In genomic region chr2:66177017-66177416, GRCm38 (mm10) we compare ENCODE assay signal across 18 mouse cellular contexts. TPM values are rescaled to one million over a fixed set of nuclear protein-coding genes. Genes with fewer than 3 reads are reported as not detected.
DNase-seq lines count a peak whose midpoint lies in the region; ATAC-seq and TF ChIP-seq lines count a peak whose summit lies in the region.
"Had no signal": no experiment of that assay in that cellular context is flagged by ENCODE, and none has a peak within 500 bp of the region (broad histone marks: within the 10 kb centered on the region; RNA-seq: fewer than 3 reads in every experiment).

No protein-coding gene starts in this region.

- H3K36me3 ChIP-seq in hindbrain, embryonic 12.5 days, result no peaks in the 10 kb centered on the region
- no peaks in the 10 kb centered on the region for H3K36me3 ChIP-seq in midbrain, embryonic 15.5 days (replicated peaks)
- no peaks in the 10 kb centered on the region for H3K36me3 ChIP-seq in liver, embryonic 12.5 days
- H3K36me3 ChIP-seq: embryonic facial prominence, embryonic 15.5 days; heart, embryonic 15.5 days; limb, embryonic 12.5 days; stomach, embryonic 15.5 days had no signal

- no peak for ATAC-seq in cerebellum, adult (ENCODE audit: insufficient number of reproducible peaks, low FRiP score, low TSS enrichment)
- no peak for ATAC-seq in hindbrain, embryonic 12.5 days (ENCODE audit: low FRiP score)
- no peak for ATAC-seq in midbrain, embryonic 15.5 days (replicated peaks)
- ATAC-seq in liver, embryonic 12.5 days, result no peak
- ATAC-seq: liver, postnatal 0 days; Patski had no signal

- no peaks in the 10 kb centered on the region for H3K9me3 ChIP-seq in hindbrain, embryonic 12.5 days (replicated peaks)
- H3K9me3 ChIP-seq in midbrain, embryonic 15.5 days, result no peaks in the 10 kb centered on the region
- H3K9me3 ChIP-seq in liver, embryonic 12.5 days (replicated peaks), result no peaks in the 10 kb centered on the region
- H3K9me3 ChIP-seq: embryonic facial prominence, embryonic 15.5 days; heart, embryonic 15.5 days; limb, embryonic 12.5 days; stomach, embryonic 15.5 days had no signal

- no peak for TF ChIP-seq CTCF in brain, embryonic 14.5 days (IDR thresholded peaks at IDR 0.05; ENCODE audit: borderline replicate concordance, extremely low read depth, insufficient read depth, insufficient read length)

- 59% methylated on average over 7 of the region's 7 CpGs for WGBS in hindbrain, embryonic 12.5 days
- WGBS in midbrain, embryonic 15.5 days, result 68% methylated on average over 7 of the region's 7 CpGs
- 76% methylated on average over 7 of the region's 7 CpGs for WGBS in liver, embryonic 12.5 days (ENCODE audit: insufficient replicate concordance)

- H3K4me2 ChIP-seq in hindbrain, embryonic 12.5 days (replicated peaks), result no peak overlapping the region
- H3K4me2 ChIP-seq in midbrain, embryonic 15.5 days, result no peak overlapping the region
- H3K4me2 ChIP-seq in liver, embryonic 12.5 days, result no peak overlapping the region
- H3K4me2 ChIP-seq: embryonic facial prominence, embryonic 15.5 days; heart, embryonic 15.5 days; limb, embryonic 12.5 days; stomach, embryonic 15.5 days had no signal

- no peaks in the 10 kb centered on the region for H3K27me3 ChIP-seq in hindbrain, embryonic 12.5 days
- no peaks in the 10 kb centered on the region for H3K27me3 ChIP-seq in midbrain, embryonic 15.5 days (replicated peaks)
- H3K27me3 ChIP-seq in liver, embryonic 12.5 days (replicated peaks), result no peaks in the 10 kb centered on the region
- H3K27me3 ChIP-seq: embryonic facial prominence, embryonic 15.5 days; heart, embryonic 15.5 days; limb, embryonic 12.5 days; Patski; stomach, embryonic 15.5 days had no signal

- H3K9ac ChIP-seq in hindbrain, embryonic 12.5 days, result no peak overlapping the region
- H3K9ac ChIP-seq in midbrain, embryonic 15.5 days, result no peak overlapping the region
- no peak overlapping the region for H3K9ac ChIP-seq in liver, embryonic 12.5 days
- H3K9ac ChIP-seq: embryonic facial prominence, embryonic 15.5 days; heart, embryonic 15.5 days; limb, embryonic 12.5 days; liver, postnatal 0 days; stomach, embryonic 15.5 days had no signal

- H3K4me1 ChIP-seq in hindbrain, embryonic 12.5 days, result peaks cover 29% of the 10 kb centered on the region
- H3K4me1 ChIP-seq in midbrain, embryonic 15.5 days, result peaks cover 33% of the 10 kb centered on the region
- no peaks in the 10 kb centered on the region for H3K4me1 ChIP-seq in liver, embryonic 12.5 days
- H3K4me1 ChIP-seq: heart, embryonic 15.5 days; stomach, embryonic 15.5 days had no signal

- H3K27ac ChIP-seq in hindbrain, embryonic 12.5 days, result peak overlapping the region; percentile 35; the same call in 1 of the 2 replicates
- H3K27ac ChIP-seq in midbrain, embryonic 15.5 days, result peak overlapping the region; percentile 87
- H3K27ac ChIP-seq in liver, embryonic 12.5 days, result no peak overlapping the region
- H3K27ac ChIP-seq: embryonic facial prominence, embryonic 15.5 days; heart, embryonic 15.5 days; kidney, postnatal 0 days; limb, embryonic 12.5 days; stomach, embryonic 15.5 days had no signal

- TF ChIP-seq POLR2A in brain, embryonic 14.5 days (IDR thresholded peaks at IDR 0.05; ENCODE audit: borderline replicate concordance, extremely low read depth, insufficient read depth, insufficient read length, poor library complexity, severe bottlenecking), result no peak

- H3K4me3 ChIP-seq in hindbrain, embryonic 12.5 days, result no peak overlapping the region
- no peak overlapping the region for H3K4me3 ChIP-seq in midbrain, embryonic 15.5 days
- no peak overlapping the region for H3K4me3 ChIP-seq in liver, embryonic 12.5 days
- H3K4me3 ChIP-seq: embryonic facial prominence, embryonic 15.5 days; heart, embryonic 15.5 days; limb, embryonic 12.5 days; myocyte; stomach, embryonic 15.5 days had no signal

- DNase-seq in cerebellum, postnatal 14 days, result peak; percentile 31 to 69
- DNase-seq in brain, embryonic 14.5 days (ENCODE audit: low read depth), result peak; percentile 29
- DNase-seq in adrenal gland, adult 8-10 months, result no peak
- no peak for DNase-seq in retina, embryonic 14.5 days (ENCODE audit: low spot score)
- DNase-seq: adrenal gland, adult 2 months; liver, postnatal 0 days; thymus, postnatal 36 days had no signal

RNA-seq across cellular contexts. Expression of gene Galnt3, which starts 52.2 kb away (rescaled TPM):
- polyA plus RNA-seq in brain, embryonic 14.5 days (2012; rRNA removed), result 1.2 and 1.4 TPM in 2 replicates
- 2.8 and 3.5 TPM in 2 replicates for polyA plus RNA-seq in hindbrain, embryonic 12.5 days (2016; fragmentation: Nextera tagmentation; extraction: Ambion mirVana)
- 1.6 and 2.0 TPM in 2 replicates for polyA plus RNA-seq in midbrain, embryonic 15.5 days (2015; fragmentation: Nextera tagmentation; extraction: Ambion mirVana)
- total RNA-seq in adrenal gland, adult 8-10 months (2022), result 1 to 10 TPM; 1.3 to 3.5 (median 2.5) TPM
- polyA plus RNA-seq in liver, embryonic 12.5 days (2016; fragmentation: Nextera tagmentation; extraction: Ambion mirVana), result 0.38 and 0.39 TPM in 2 replicates

Comparison
In these comparisons a context has a peak if more than half of its experiments do, and no peak if none do; other contexts are left out.
1. DNase-seq: peak in cerebellum, postnatal 14 days (2 of 2) and brain, embryonic 14.5 days (single experiment); none in adrenal gland, adult 8-10 months (single experiment) and retina, embryonic 14.5 days (single experiment).